Mouse (Mus musculus): ENCODE data around the gene Ppp1r32. TPM values are rescaled to one million over a fixed set of nuclear protein-coding genes. Genes with fewer than 3 reads are reported as not detected.
A peak's percentile ranks its signal among the peaks of the same experiment; 100 is the strongest.

Gene Ppp1r32
- 1.1 and 3.0 TPM in 2 replicates for polyA plus RNA-seq (2015; fragmentation: Nextera tagmentation; extraction: Ambion mirVana)

GRCm38 (mm10) chr19:10482703-10483102, at the start of gene Ppp1r32:
TSS of gene Ppp1r32 (minus strand) at chr19:10482928.
- no peak for ATAC-seq (ENCODE audit: low FRiP score)
- no peak within 1 kb of the TSS for H3K4me2 ChIP-seq

GRCm38 (mm10) chr19:10530082-10530481, 47.4 kb upstream of the Ppp1r32 start:
- H3K4me3 ChIP-seq = no peak overlapping the region
- H3K27ac ChIP-seq = no peak overlapping the region
- H3K9me3 ChIP-seq = no peaks in the 10 kb centered on the region
- H3K27me3 ChIP-seq = no peaks in the 10 kb centered on the region
- WGBS = 87% methylated on average over 1 of the region's 1 CpGs
- no peak overlapping the region for H3K9ac ChIP-seq
- no peak for ATAC-seq (ENCODE audit: low FRiP score)
- peaks cover 51% of the 10 kb centered on the region for H3K36me3 ChIP-seq
- peaks cover 21% of the 10 kb centered on the region for H3K4me1 ChIP-seq (replicated peaks)
- H3K4me2 ChIP-seq = no peak overlapping the region

More at GRCm38 (mm10) chr19:10482703-10483102, at the start of gene Ppp1r32:
- WGBS = 22% methylated on average over 6 of the region's 6 CpGs
- no peak within 1 kb of the TSS for H3K4me3 ChIP-seq
- peaks cover 10% of the 10 kb centered on the region for H3K4me1 ChIP-seq (replicated peaks)
- no peaks in the 10 kb centered on the region for H3K36me3 ChIP-seq
- peaks cover 16% of the 10 kb centered on the region for H3K27me3 ChIP-seq
- H3K9me3 ChIP-seq = no peaks in the 10 kb centered on the region
- no peak within 1 kb of the TSS for H3K9ac ChIP-seq
- H3K27ac ChIP-seq = no peak within 1 kb of the TSS

GRCm38 (mm10) chr19:10525910-10526309, 43.2 kb upstream of the Ppp1r32 start, which contains the start of gene Sdhaf2:
TSS of gene Sdhaf2 (minus strand) at chr19:10526142.
- under 1% methylated on average over 11 of the region's 11 CpGs for WGBS
- Histone ChIP-seq H3K4me2 (peak within 1 kb of the TSS; percentile 77), H3K27me3 (no peaks in the 10 kb centered on the region), H3K4me1 (replicated peaks) (peaks cover 38% of the 10 kb centered on the region), H3K4me3 (peak within 1 kb of the TSS; percentile 96), H3K27ac (peak within 1 kb of the TSS; percentile 98), H3K9ac (peak within 1 kb of the TSS; percentile 99), H3K9me3 (no peaks in the 10 kb centered on the region), H3K36me3 (peaks cover 17% of the 10 kb centered on the region)
- ATAC-seq (ENCODE audit: low FRiP score) = 0 out of 2 replicates have a peak, but pooled peaks have one; percentile 2

- ATAC-seq (ENCODE audit: low FRiP score) = peak; percentile 93
- WGBS = 0% methylated on average over 66 of the region's 93 CpGs
- Histone ChIP-seq H3K4me1 (replicated peaks) (peaks cover 38% of the 10 kb centered on the region), H3K36me3 (peaks cover 16% of the 10 kb centered on the region), H3K9ac (peak within 1 kb of the TSS; percentile 99), H3K4me3 (peak within 1 kb of the TSS; percentile 96), H3K27ac (peak within 1 kb of the TSS; percentile 98), H3K4me2 (peak within 1 kb of the TSS; percentile 77), H3K9me3 (no peaks in the 10 kb centered on the region), H3K27me3 (no peaks in the 10 kb centered on the region)
Measured at GRCm38 (mm10) chr19:10525106-10525901, 42.6 kb upstream of the Ppp1r32 start, which contains the start of gene Cpsf7. TSS of gene Cpsf7 (plus strand) at chr19:10525266.

GRCm38 (mm10) chr19:10524784-10525105, 42.0 kb upstream of the Ppp1r32 start:
- H3K36me3 ChIP-seq = peaks cover 12% of the 10 kb centered on the region; the same call in 1 of the 2 replicates
- H3K27me3 ChIP-seq = no peaks in the 10 kb centered on the region
- H3K4me3 ChIP-seq = peak overlapping the region; percentile 96
- ATAC-seq (ENCODE audit: low FRiP score) = no peak; the same call in 1 of the 2 replicates
- H3K9ac ChIP-seq = peak overlapping the region; percentile 99
- WGBS = 1% methylated on average over 19 of the region's 19 CpGs
- peaks cover 38% of the 10 kb centered on the region for H3K4me1 ChIP-seq (replicated peaks)
- no peaks in the 10 kb centered on the region for H3K9me3 ChIP-seq
- peak overlapping the region; percentile 77 for H3K4me2 ChIP-seq
- peak overlapping the region; percentile 98 for H3K27ac ChIP-seq

GRCm38 (mm10) chr19:10523483-10524080, 40.9 kb upstream of the Ppp1r32 start:
- H3K4me3 ChIP-seq = peak overlapping the region; percentile 96; the same call in 1 of the 2 replicates
- ATAC-seq (ENCODE audit: low FRiP score) = no peak
- no peaks in the 10 kb centered on the region for H3K27me3 ChIP-seq
- peaks cover 7% of the 10 kb centered on the region; the same call in 1 of the 2 replicates for H3K36me3 ChIP-seq
- H3K4me1 ChIP-seq (replicated peaks) = peaks cover 38% of the 10 kb centered on the region
- H3K9ac ChIP-seq = peak overlapping the region; percentile 0; the same call in 1 of the 2 replicates
- WGBS = 93% methylated on average over 5 of the region's 5 CpGs
- peak overlapping the region; percentile 77 for H3K4me2 ChIP-seq
- no peaks in the 10 kb centered on the region for H3K9me3 ChIP-seq
- no peak overlapping the region for H3K27ac ChIP-seq

- H3K4me1 ChIP-seq (replicated peaks) = peaks cover 26% of the 10 kb centered on the region
Measured at GRCm38 (mm10) chr19:10521926-10522325, 39.2 kb upstream of the Ppp1r32 start.

GRCm38 (mm10) chr19:10520355-10520754, 37.6 kb upstream of the Ppp1r32 start:
- no peak for ATAC-seq (ENCODE audit: low FRiP score)
- Histone ChIP-seq H3K36me3 (peaks cover 20% of the 10 kb centered on the region), H3K27ac (no peak overlapping the region), H3K4me1 (replicated peaks) (peaks cover 17% of the 10 kb centered on the region), H3K4me3 (no peak overlapping the region), H3K4me2 (no peak overlapping the region), H3K9ac (no peak overlapping the region), H3K9me3 (no peaks in the 10 kb centered on the region), H3K27me3 (no peaks in the 10 kb centered on the region)
- WGBS = 57% methylated on average over 1 of the region's 1 CpGs

More at GRCm38 (mm10) chr19:10521926-10522325, 39.2 kb upstream of the Ppp1r32 start:
- no peak overlapping the region for H3K27ac ChIP-seq
- no peak overlapping the region for H3K9ac ChIP-seq
- no peak overlapping the region for H3K4me3 ChIP-seq
- H3K9me3 ChIP-seq = no peaks in the 10 kb centered on the region
- WGBS = 93% methylated on average over 1 of the region's 1 CpGs
- H3K4me2 ChIP-seq = no peak overlapping the region
- H3K27me3 ChIP-seq = no peaks in the 10 kb centered on the region
- peaks cover 5% of the 10 kb centered on the region for H3K36me3 ChIP-seq
- no peak for ATAC-seq (ENCODE audit: low FRiP score)

GRCm38 (mm10) chr19:10510759-10511330, 28.1 kb upstream of the Ppp1r32 start:
- H3K36me3 ChIP-seq = peaks cover 54% of the 10 kb centered on the region
- H3K9ac ChIP-seq = no peak overlapping the region
- H3K27me3 ChIP-seq = no peaks in the 10 kb centered on the region
- H3K27ac ChIP-seq = no peak overlapping the region
- H3K9me3 ChIP-seq = no peaks in the 10 kb centered on the region
- WGBS = 88% methylated on average over 6 of the region's 6 CpGs
- H3K4me3 ChIP-seq = no peak overlapping the region
- no peaks in the 10 kb centered on the region for H3K4me1 ChIP-seq (replicated peaks)
- no peak overlapping the region for H3K4me2 ChIP-seq
- ATAC-seq (ENCODE audit: low FRiP score) = no peak

GRCm38 (mm10) chr19:10502571-10502970, 19.8 kb upstream of the Ppp1r32 start:
- H3K36me3 ChIP-seq = peaks cover 64% of the 10 kb centered on the region
- ATAC-seq (ENCODE audit: low FRiP score) = peak; percentile 76; the same call in 1 of the 2 replicates

GRCm38 (mm10) chr19:10500581-10500980, 17.9 kb upstream of the Ppp1r32 start:
- H3K9me3 ChIP-seq = no peaks in the 10 kb centered on the region
- peaks cover 20% of the 10 kb centered on the region for H3K4me1 ChIP-seq (replicated peaks)
- H3K4me2 ChIP-seq = no peak overlapping the region
- no peak overlapping the region for H3K27ac ChIP-seq
- 95% methylated on average over 8 of the region's 8 CpGs for WGBS
- H3K36me3 ChIP-seq = peaks cover 50% of the 10 kb centered on the region
- no peak overlapping the region for H3K9ac ChIP-seq
- H3K27me3 ChIP-seq = no peaks in the 10 kb centered on the region
- no peak for ATAC-seq (ENCODE audit: low FRiP score)
- H3K4me3 ChIP-seq = no peak overlapping the region

More at GRCm38 (mm10) chr19:10502571-10502970, 19.8 kb upstream of the Ppp1r32 start:
- no peaks in the 10 kb centered on the region for H3K9me3 ChIP-seq
- H3K4me1 ChIP-seq (replicated peaks) = peaks cover 6% of the 10 kb centered on the region; the same call in 1 of the 2 replicates
- H3K4me2 ChIP-seq = no peak overlapping the region
- no peaks in the 10 kb centered on the region for H3K27me3 ChIP-seq
- WGBS = 3% methylated on average over 4 of the region's 4 CpGs
- H3K27ac ChIP-seq = no peak overlapping the region
- no peak overlapping the region for H3K9ac ChIP-seq
- no peak overlapping the region for H3K4me3 ChIP-seq
